Mouse (Mus musculus) stomach, postnatal 0 days (tissue): ENCODE measurements around the gene Gamt. TPM values are rescaled to one million over a fixed set of nuclear protein-coding genes. Genes with fewer than 3 reads are reported as not detected.

ENCODE experiments used
- ATAC-seq: fragments of 200-750 bp; cut with Nextera tagmentation; 2 replicates; pipeline ENCODE4 v1.8.0; 2017; ENCODE audit not compliant: low FRiP score, low TSS enrichment
- DNase-seq: peaks from one replicate; pipeline ENCODE4 v3.0.0-alpha.2; 2016; ENCODE audit warnings: low spot score
- H3K27ac ChIP-seq: fragments of 300-500 bp; sonication (generic); replicated peaks from 2 replicates; pipeline ENCODE4 v1.5.1; 2014; ENCODE audit warnings: mild to moderate bottlenecking, control low read depth
- H3K27me3 ChIP-seq: fragments of 300-500 bp; sonication (generic); 2 replicates; pipeline ENCODE4 v1.6.1; 2014; ENCODE audit warnings: low read length; ENCODE audit not compliant: control insufficient read depth, insufficient read depth
- H3K36me3 ChIP-seq: fragments of 300-500 bp; sonication (generic); 2 replicates; pipeline ENCODE4 v1.6.1; 2014; ENCODE audit warnings: low read length, mixed read lengths; ENCODE audit not compliant: control insufficient read depth, insufficient read depth
- H3K4me1 ChIP-seq: fragments of 300-500 bp; sonication (generic); replicated peaks from 2 replicates; pipeline ENCODE4 v1.6.1; 2014; ENCODE audit warnings: antibody characterized with exemption; ENCODE audit not compliant: control insufficient read depth, insufficient read depth
- H3K4me2 ChIP-seq: fragments of 300-500 bp; sonication (generic); replicated peaks from 2 replicates; pipeline ENCODE4 v1.6.1; 2014; ENCODE audit warnings: low read depth, mild to moderate bottlenecking, control low read depth, moderate library complexity
- H3K4me3 ChIP-seq: fragments of 300-500 bp; sonication (generic); 2 replicates; pipeline ENCODE4 v1.5.1; 2014; ENCODE audit warnings: low read depth, low read length, control low read depth
- H3K9ac ChIP-seq: fragments of 300-500 bp; sonication (generic); 2 replicates; pipeline ENCODE4 v1.6.1; 2014; ENCODE audit warnings: mild to moderate bottlenecking, low read length, control low read depth, mixed read lengths
- H3K9me3 ChIP-seq: fragments of 300-500 bp; sonication (generic); 2 replicates; pipeline ENCODE4 v1.6.1; 2016; ENCODE audit warnings: low read length; ENCODE audit not compliant: control insufficient read depth
- CTCF ChIP-seq: IDR thresholded peaks from 2 replicates; pipeline ENCODE4 v1.5.1; 2016; ENCODE audit warnings: antibody characterized with exemption, low read depth, mild to moderate bottlenecking, moderate library complexity
- EP300 ChIP-seq: optimal IDR thresholded peaks from 2 replicates; pipeline ENCODE3; 2016; ENCODE audit warnings: antibody characterized with exemption
- WGBS: fragments of 180-500 bp; shearing (Covaris S2); extraction: QIAGEN DNeasy Blood & Tissue Kit; methylation state at CpG from one replicate; pipeline ENCODE4 v1.1.7; 2014; 5-methylcytosine and 5-hydroxymethylcytosine counted together
- polyA plus RNA-seq: library from polyadenylated mRNA; unstranded; fragments of >200 nt; fragmentation: Nextera tagmentation; extraction: Ambion mirVana; gene quantifications from 2 replicates; pipeline ENCODE4 v1.2.1, GENCODE M21; 2015

The Gamt gene
- polyA plus RNA-seq, 1 experiment from 2014 or later: 16.3 TPM

DNA sequence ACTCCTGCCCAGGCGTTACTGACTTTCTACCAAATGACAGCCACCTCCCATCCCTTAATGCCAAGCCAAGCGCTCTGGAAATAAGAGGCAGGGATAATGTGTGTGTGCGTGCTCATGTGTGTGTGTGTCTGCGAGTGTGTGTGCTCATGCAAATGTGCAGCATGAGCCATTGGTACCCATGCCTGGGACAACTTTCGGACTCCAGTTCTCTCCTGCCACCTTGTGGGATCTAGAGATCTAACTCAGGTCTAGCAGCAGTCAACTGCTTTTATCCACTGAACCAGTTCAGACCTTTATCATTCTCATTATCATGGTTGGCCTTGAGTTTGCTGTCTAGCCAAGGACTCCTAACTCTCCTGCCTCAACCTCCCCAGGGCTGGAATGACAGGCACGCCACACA is 13.0 kb downstream of the Gamt start:
- WGBS: 40% methylated on average over 6 of the region's 6 CpGs
- ATAC-seq (no peak), DNase-seq (no peak)

DNA sequence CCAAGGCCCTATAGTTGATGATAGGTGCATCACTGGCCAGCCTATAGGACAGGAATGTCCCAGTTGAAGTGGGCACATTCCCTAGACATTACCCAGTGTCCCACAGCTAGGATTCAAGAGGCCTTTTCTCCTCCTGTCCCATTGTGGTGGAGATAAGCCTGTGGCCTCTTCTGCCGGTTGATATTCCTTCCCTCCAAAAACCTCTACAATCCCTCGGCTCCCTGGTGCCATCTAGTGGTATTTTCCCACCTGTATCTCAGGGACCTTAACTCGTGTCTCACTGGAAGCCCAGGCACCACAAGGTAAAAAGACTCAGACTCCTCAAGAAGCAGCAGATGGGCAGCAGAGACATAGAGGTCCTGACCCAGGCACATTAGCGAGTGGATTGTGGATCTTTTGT is 15.2 kb downstream of the Gamt start:
- Histone ChIP-seq H3K9me3 (no peaks in the 10 kb centered on the region), H3K9ac (no peak overlapping the region), H3K27ac (no peak overlapping the region), H3K4me3 (no peak overlapping the region), H3K27me3 (no peaks in the 10 kb centered on the region), H3K4me1 (no peaks in the 10 kb centered on the region; the same call in 1 of the 2 replicates), H3K36me3 (peaks cover 30% of the 10 kb centered on the region), H3K4me2 (no peak overlapping the region)
- peak; percentile 78 for DNase-seq
- ATAC-seq: no peak
- 2% methylated on average over 4 of the region's 4 CpGs for WGBS
- TF ChIP-seq EP300 (no peak), CTCF (peak; percentile 96)

More for the DNA sequence above, 13.0 kb downstream of the Gamt start:
- no peak overlapping the region for H3K4me2 ChIP-seq
- no peak overlapping the region for H3K27ac ChIP-seq
- H3K27me3 ChIP-seq: no peaks in the 10 kb centered on the region
- no peak overlapping the region for H3K9ac ChIP-seq
- TF ChIP-seq CTCF (peak; percentile 69), EP300 (no peak)
- no peak overlapping the region for H3K4me3 ChIP-seq
- no peaks in the 10 kb centered on the region; the same call in 1 of the 2 replicates for H3K4me1 ChIP-seq
- H3K36me3 ChIP-seq: peaks cover 15% of the 10 kb centered on the region
- no peaks in the 10 kb centered on the region for H3K9me3 ChIP-seq

DNA sequence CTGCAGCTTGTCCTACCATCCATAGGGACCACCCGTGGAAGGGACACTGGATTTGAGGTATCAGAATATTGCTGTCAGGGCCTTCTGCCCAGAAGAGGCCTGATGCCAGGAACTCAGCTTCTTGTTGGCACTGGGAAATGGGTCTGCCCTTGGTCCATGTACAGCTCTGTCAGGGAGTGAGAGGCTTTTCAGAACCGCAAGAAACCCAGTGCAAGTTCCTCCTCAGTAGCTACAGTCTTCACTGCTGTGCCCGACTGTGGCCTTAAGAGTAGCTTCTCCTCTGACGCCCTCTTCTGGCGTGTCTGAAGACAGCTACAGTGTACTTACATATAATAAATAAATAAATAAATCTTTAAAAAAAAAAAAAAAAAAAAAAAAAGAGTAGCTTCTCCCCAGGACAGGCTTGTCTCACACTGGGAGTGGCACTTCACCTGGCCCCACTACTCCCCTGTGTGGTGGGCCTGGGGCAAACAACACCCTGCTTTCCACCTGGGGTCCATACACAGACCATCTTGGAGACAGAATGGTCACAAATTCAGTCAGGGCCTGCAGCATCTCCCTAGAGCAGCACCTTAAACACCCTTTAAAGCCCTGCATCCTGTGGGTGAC is 15.9 kb downstream of the Gamt start:
- peak; percentile 69 for DNase-seq
- 33% methylated on average over 5 of the region's 5 CpGs for WGBS
- H3K27ac ChIP-seq: no peak overlapping the region
- H3K36me3 ChIP-seq: peaks cover 33% of the 10 kb centered on the region
- peak; percentile 67 for TF ChIP-seq CTCF
- TF ChIP-seq EP300: no peak
- H3K4me1 ChIP-seq: no peaks in the 10 kb centered on the region; the same call in 1 of the 2 replicates
- no peaks in the 10 kb centered on the region for H3K9me3 ChIP-seq
- ATAC-seq: no peak
- no peaks in the 10 kb centered on the region for H3K27me3 ChIP-seq
- no peak overlapping the region for H3K9ac ChIP-seq
- no peak overlapping the region for H3K4me2 ChIP-seq
- no peak overlapping the region for H3K4me3 ChIP-seq

GRCm38 (mm10) chr10:80242607-80243006 is 18.2 kb downstream of the Gamt start:
- TF ChIP-seq EP300 (no peak), CTCF (no peak)
- no peak overlapping the region for H3K4me3 ChIP-seq
- no peak overlapping the region for H3K9ac ChIP-seq
- DNase-seq (no peak), ATAC-seq (no peak)
- no peaks in the 10 kb centered on the region for H3K4me1 ChIP-seq
- peaks cover 47% of the 10 kb centered on the region for H3K36me3 ChIP-seq
- H3K4me2 ChIP-seq: no peak overlapping the region
- H3K27me3 ChIP-seq: no peaks in the 10 kb centered on the region
- whole genome bisulfite sequencing: 92% methylated on average over 3 of the region's 3 CpGs
- no peak overlapping the region for H3K27ac ChIP-seq
- no peaks in the 10 kb centered on the region for H3K9me3 ChIP-seq

- no peak overlapping the region for H3K4me3 ChIP-seq
- 59% methylated on average over 9 of the region's 9 CpGs for WGBS
- peaks cover 49% of the 10 kb centered on the region for H3K36me3 ChIP-seq
- H3K4me1 ChIP-seq: no peaks in the 10 kb centered on the region
- no peaks in the 10 kb centered on the region for H3K9me3 ChIP-seq
- DNase-seq (no peak), ATAC-seq (no peak)
- H3K27me3 ChIP-seq: no peaks in the 10 kb centered on the region
- no peak overlapping the region for H3K9ac ChIP-seq
- no peak overlapping the region for H3K4me2 ChIP-seq
- no peak for TF ChIP-seq EP300
- TF ChIP-seq CTCF: no peak
- no peak overlapping the region for H3K27ac ChIP-seq
Observed at GRCm38 (mm10) chr10:80242088-80242487, 18.7 kb downstream of the Gamt start.

- Histone ChIP-seq H3K4me2 (no peak overlapping the region), H3K9ac (no peak overlapping the region), H3K36me3 (peaks cover 59% of the 10 kb centered on the region), H3K9me3 (no peaks in the 10 kb centered on the region), H3K27me3 (no peaks in the 10 kb centered on the region), H3K27ac (no peak overlapping the region), H3K4me1 (no peaks in the 10 kb centered on the region), H3K4me3 (no peak overlapping the region)
- TF ChIP-seq EP300 (no peak), CTCF (no peak)
- DNase-seq (no peak), ATAC-seq (no peak)
- 87% methylated on average over 6 of the region's 6 CpGs for WGBS
Observed at GRCm38 (mm10) chr10:80239791-80240190, 21.0 kb downstream of the Gamt start.
